Mouse (Mus musculus): Measurements from ENCODE around the gene Klra2. TPM values are rescaled to one million over a fixed set of nuclear protein-coding genes. Genes with fewer than 3 reads are reported as not detected.
"Not testable (repeated sequence)": the region's sequence is repeated elsewhere in the genome, so short reads cannot be mapped to it uniquely, and the experiment has no call there.

Gene Klra2
- under 1 TPM in 1 of 2 experiments, not detected in 1; 0.20 TPM for total RNA-seq (2021)

- intact Hi-C loops (cut with DNase I): no loop called here
- DNase-seq (ENCODE audit: low spot score in 2 of 2): no peak
Observed at GRCm38 (mm10) chr6:131247206-131247605, at the start of gene Klra2. TSS of gene Klra2 (minus strand) at chr6:131247362.

- intact Hi-C loops (cut with DNase I): loop anchor here (5.0 to 10.0 kb wide), 2 partner anchors 58 to 120 kb away; partner anchors contain the start of gene Styk1
- DNase-seq (ENCODE audit: low spot score in 2 of 2): no peak
Observed at GRCm38 (mm10) chr6:131294435-131295112, 47.4 kb upstream of the Klra2 start.

GRCm38 (mm10) chr6:131293916-131294315, 46.8 kb upstream of the Klra2 start:
- intact Hi-C loops (cut with DNase I): loop anchor here (5.0 to 10.0 kb wide), 2 partner anchors 58 to 121 kb away; partner anchors contain the start of gene Styk1
- no peak for DNase-seq (ENCODE audit: low spot score in 2 of 2)

GRCm38 (mm10) chr6:131292991-131293788, 46.0 kb upstream of the Klra2 start, which contains the start of gene Magohb:
TSS of gene Magohb (minus strand) at chr6:131293244.
- peak; percentile 83 to 87 for DNase-seq (ENCODE audit: low spot score in 2 of 2)
- intact Hi-C loops (cut with DNase I): loop anchor here (5.0 to 10.0 kb wide), 2 partner anchors 59 to 122 kb away; partner anchors contain the start of gene Styk1

- no peak for DNase-seq (ENCODE audit: low spot score in 2 of 2)
- intact Hi-C loops (cut with DNase I): loop anchor here (5.0 to 10.0 kb wide), 2 partner anchors 60 to 122 kb away; partner anchors contain the start of gene Styk1
Observed at GRCm38 (mm10) chr6:131292276-131292990, 45.3 kb upstream of the Klra2 start.

GRCm38 (mm10) chr6:131290430-131290829, 43.3 kb upstream of the Klra2 start:
- intact Hi-C loops (cut with DNase I): loop anchor here (5.0 to 10.0 kb wide), 2 partner anchors 62 to 124 kb away; partner anchors contain the start of gene Styk1
- no peak for DNase-seq (ENCODE audit: low spot score in 2 of 2)

- DNase-seq (ENCODE audit: low spot score in 2 of 2); intact Hi-C loops (cut with DNase I): not testable (repeated sequence)
Observed at GRCm38 (mm10) chr6:131278160-131278559, 31.0 kb upstream of the Klra2 start.

GRCm38 (mm10) chr6:131276659-131277058, 29.5 kb upstream of the Klra2 start:
- DNase-seq (ENCODE audit: low spot score in 2 of 2): no peak
- intact Hi-C loops (cut with DNase I): no loop called here

- intact Hi-C loops (cut with DNase I): no loop called here
- DNase-seq (ENCODE audit: low spot score in 2 of 2): no peak
Observed at GRCm38 (mm10) chr6:131272311-131272710, 25.1 kb upstream of the Klra2 start.

- intact Hi-C loops (cut with DNase I): no loop called here
- no peak for DNase-seq (ENCODE audit: low spot score in 2 of 2)
Observed at GRCm38 (mm10) chr6:131270312-131270711, 23.1 kb upstream of the Klra2 start.

- intact Hi-C loops (cut with DNase I): no loop called here
- DNase-seq (ENCODE audit: low spot score in 2 of 2): no peak
Observed at GRCm38 (mm10) chr6:131269599-131269998, 22.4 kb upstream of the Klra2 start.

- intact Hi-C loops (cut with DNase I): no loop called here
- DNase-seq (ENCODE audit: low spot score in 2 of 2): no peak
Observed at GRCm38 (mm10) chr6:131264175-131264574, 17.0 kb upstream of the Klra2 start.

- intact Hi-C loops (cut with DNase I): no loop called here
- DNase-seq (ENCODE audit: low spot score in 2 of 2): no peak
Observed at GRCm38 (mm10) chr6:131262778-131263177, 15.6 kb upstream of the Klra2 start.

- no peak for DNase-seq (ENCODE audit: low spot score in 2 of 2)
- intact Hi-C loops (cut with DNase I): no loop called here
Observed at GRCm38 (mm10) chr6:131262009-131262408, 14.8 kb upstream of the Klra2 start.

- intact Hi-C loops (cut with DNase I): no loop called here
- DNase-seq (ENCODE audit: low spot score in 2 of 2): no peak
Observed at GRCm38 (mm10) chr6:131245081-131245480, 2.1 kb downstream of the Klra2 start.

Other genes with a start within 250 kb of the Klra2 start
- 1 to 10 TPM; 7.3 to 9.6 TPM for gene Magohb, start 45.9 kb upstream of the Klra2 start, total RNA-seq (2021)
- gene Styk1, start 106.2 kb upstream of the Klra2 start, total RNA-seq (2021): under 1 TPM in 1 of 2 experiments, not detected in 1; 0.34 TPM
- 10 to 100 TPM; 40.9 to 44.5 TPM for gene Ybx3, start 141.1 kb upstream of the Klra2 start, total RNA-seq (2021)
- gene 5430401F13Rik, start 239.0 kb upstream of the Klra2 start, total RNA-seq (2021): not detected
- not detected for gene Gm6619, start 239.0 kb upstream of the Klra2 start, total RNA-seq (2021)